Mouse (Mus musculus) stomach, postnatal 0 days (tissue): Measurements from ENCODE around the gene Gm45233.

Experiments used
- CTCF ChIP-seq: IDR thresholded peaks from 2 replicates; pipeline ENCODE4 v1.5.1; 2016; ENCODE audit warnings: antibody characterized with exemption, low read depth, mild to moderate bottlenecking, moderate library complexity
- EP300 ChIP-seq: optimal IDR thresholded peaks from 2 replicates; pipeline ENCODE3; 2016; ENCODE audit warnings: antibody characterized with exemption

DNA sequence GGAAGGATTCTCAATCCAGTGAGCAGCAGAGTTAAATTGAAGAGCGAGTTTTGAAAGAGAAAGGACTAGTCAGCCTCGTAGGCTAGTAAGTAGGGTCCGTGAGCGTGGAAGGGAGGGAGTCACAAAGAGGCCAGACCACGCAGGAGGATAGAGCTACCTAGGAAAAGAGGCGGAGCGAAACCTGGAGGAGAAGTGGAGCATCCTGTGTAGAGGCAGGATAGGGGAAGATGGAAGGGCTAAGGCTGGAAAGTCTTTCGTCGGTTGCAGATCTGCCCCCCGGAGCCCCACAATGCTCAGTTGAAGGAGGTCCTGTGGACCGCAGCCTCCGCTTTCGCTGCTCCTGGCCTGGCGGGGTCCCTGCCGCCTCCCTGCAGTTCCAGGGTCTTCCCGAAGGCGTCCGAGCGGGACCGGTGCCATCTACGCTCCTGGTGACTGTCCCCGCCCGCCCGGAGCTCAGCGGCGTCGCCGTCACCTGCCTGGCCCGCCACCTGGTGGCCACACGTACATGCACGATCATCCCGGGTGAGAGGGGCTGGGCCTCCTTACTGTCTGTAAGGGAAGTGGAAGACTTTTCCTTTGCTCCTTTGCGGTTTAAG, 22.3 kb downstream of the Gm45233 start:
- TF ChIP-seq CTCF, result peak; percentile 98
- TF ChIP-seq EP300, result no peak
